Mouse (Mus musculus): ENCODE results near the gene Jag2. TPM values are rescaled to one million over a fixed set of nuclear protein-coding genes. Genes with fewer than 3 reads are reported as not detected.
A peak's percentile ranks its signal among the peaks of the same experiment; 100 is the strongest.

The Jag2 gene
- 54.1 and 129 TPM in 2 replicates for total RNA-seq (2012; rRNA removed)

DNA sequence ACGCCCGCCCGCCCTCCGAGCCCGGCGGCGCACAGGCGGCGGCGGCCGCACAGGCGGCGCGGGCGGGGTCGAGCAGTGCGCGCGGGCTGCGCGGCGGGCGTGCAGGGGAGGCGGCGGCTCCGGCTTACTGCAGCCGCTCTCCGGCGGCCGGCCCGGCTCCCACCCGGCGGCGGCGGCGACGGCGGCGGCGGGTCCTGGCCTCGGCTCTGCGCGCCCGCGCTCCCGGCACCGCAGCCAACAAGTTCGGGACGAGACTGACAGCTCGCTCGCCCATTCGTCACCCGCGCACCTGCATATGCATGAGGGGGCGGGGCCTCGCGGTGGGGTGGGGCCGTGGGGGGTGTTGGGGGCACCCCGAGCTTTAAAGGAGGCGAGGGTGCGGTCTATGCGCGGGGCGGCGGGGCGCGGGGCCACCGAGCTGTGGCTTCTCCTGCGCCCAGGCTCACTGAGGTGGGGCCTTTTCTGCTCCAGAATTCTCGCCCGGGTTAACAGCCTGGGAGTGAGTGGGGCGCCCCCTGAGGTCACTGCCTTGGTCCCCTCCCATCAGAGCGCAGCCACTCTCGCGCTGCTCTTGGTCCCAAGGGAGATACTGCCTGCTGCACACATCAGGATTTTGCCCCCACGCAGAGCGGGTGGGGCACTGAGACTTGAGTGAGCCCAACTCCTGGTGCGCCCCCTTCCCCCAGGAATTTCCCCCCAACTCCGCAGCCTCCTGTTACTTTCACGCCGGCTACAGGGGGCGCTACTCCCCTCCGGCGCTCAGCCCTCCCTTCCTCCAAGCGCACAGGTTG lies at the start of gene Jag2:
Gene Jag2 (minus strand): TSS at position 215 of the 791 bp plus-strand sequence.
- DNase-seq (ENCODE audit: low read depth, low spot score): no peak
- no peaks in the 10 kb centered on the region for H3K9me3 ChIP-seq (ENCODE audit: control insufficient read depth, insufficient read depth, low read depth, low read length)
- H3K36me3 ChIP-seq (ENCODE audit: control insufficient read depth, insufficient read depth, low read length, poor library complexity, severe bottlenecking): no peaks in the 10 kb centered on the region
- in situ Hi-C loops (cut with MboI; ENCODE audit: low sequenced_read_pairs in 2 of 2, unreplicated experiment in 2 of 2): no loop called here
- TF ChIP-seq ZNF384 (IDR thresholded peaks at IDR 0.05; ENCODE audit: low read depth, low read length) (no peak), MAFK (IDR thresholded peaks at IDR 0.05; ENCODE audit: insufficient read depth, low read depth, low read length) (no peak), ZC3H11A (IDR thresholded peaks at IDR 0.05; ENCODE audit: borderline replicate concordance, low read depth, low read length) (no peak), CHD2 (IDR thresholded peaks at IDR 0.05; ENCODE audit: low read depth, low read length) (no peak), HCFC1 (IDR thresholded peaks at IDR 0.05; ENCODE audit: borderline replicate concordance, insufficient read depth, low read length) (no peak)
- no peak within 1 kb of the TSS for H3K27ac ChIP-seq (ENCODE audit: insufficient read depth, low read depth, low read length, poor library complexity, severe bottlenecking)
- peaks cover 2 to 9% of the 10 kb centered on the region in 2 experiments; a peak in 2 of 4 replicates for H3K4me1 ChIP-seq (ENCODE audit: control insufficient read depth in 2 of 2, insufficient read depth in 2 of 2, low read length in 2 of 2, poor library complexity in 1 of 2)
- peak within 1 kb of the TSS; percentile 73 for H3K9ac ChIP-seq (ENCODE audit: insufficient read depth, low read depth, low read length, poor library complexity, severe bottlenecking)
- peak within 1 kb of the TSS; percentile 72 to 82 for H3K4me3 ChIP-seq (ENCODE audit: insufficient read depth in 1 of 2, low read depth in 1 of 2, low read length in 2 of 2, poor library complexity in 1 of 2, severe bottlenecking in 1 of 2)

DNA sequence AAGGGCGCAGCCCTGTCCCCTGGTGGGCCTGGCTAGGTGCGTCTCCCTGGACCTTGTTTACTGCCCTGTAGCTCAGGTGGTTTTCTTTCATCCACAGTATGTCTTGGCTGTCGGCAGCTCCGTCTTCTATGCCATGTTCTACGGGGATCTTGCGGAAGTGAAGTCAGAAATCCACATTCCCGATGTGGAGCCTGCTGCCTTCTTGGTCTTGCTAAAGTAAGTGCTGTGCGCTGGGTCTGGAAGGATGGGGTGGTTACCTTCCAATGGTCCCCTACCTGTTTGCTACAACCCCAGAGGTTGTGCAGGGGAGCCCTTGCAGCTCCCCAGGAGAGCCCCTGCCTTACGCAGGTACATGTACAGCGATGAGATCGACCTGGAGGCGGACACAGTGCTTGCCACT lies 47.6 kb upstream of the Jag2 start:
- Histone ChIP-seq H3K4me1 (ENCODE audit: control insufficient read depth in 2 of 2, insufficient read depth in 2 of 2, low read length in 2 of 2, poor library complexity in 1 of 2) (peaks cover 2 to 5% of the 10 kb centered on the region in 2 experiments; a peak in 1 of 4 replicates), H3K9ac (ENCODE audit: insufficient read depth, low read depth, low read length, poor library complexity, severe bottlenecking) (peak overlapping the region; percentile 91), H3K9me3 (ENCODE audit: control insufficient read depth, insufficient read depth, low read depth, low read length) (no peaks in the 10 kb centered on the region), H3K27ac (ENCODE audit: insufficient read depth, low read depth, low read length, poor library complexity, severe bottlenecking) (peak overlapping the region; percentile 8; the same call in 1 of the 2 replicates), H3K36me3 (ENCODE audit: control insufficient read depth, insufficient read depth, low read length, poor library complexity, severe bottlenecking) (peaks cover 34% of the 10 kb centered on the region), H3K4me3 (ENCODE audit: insufficient read depth in 1 of 2, low read depth in 1 of 2, low read length in 2 of 2, poor library complexity in 1 of 2, severe bottlenecking in 1 of 2) (peak overlapping the region; percentile 91 to 94)
- no peak for DNase-seq (ENCODE audit: low read depth, low spot score)
- no peak for TF ChIP-seq HCFC1 (IDR thresholded peaks at IDR 0.05; ENCODE audit: borderline replicate concordance, insufficient read depth, low read length)
- no peak for TF ChIP-seq MAFK (IDR thresholded peaks at IDR 0.05; ENCODE audit: insufficient read depth, low read depth, low read length)
- no peak for TF ChIP-seq ZC3H11A (IDR thresholded peaks at IDR 0.05; ENCODE audit: borderline replicate concordance, low read depth, low read length)
- TF ChIP-seq ZNF384 (IDR thresholded peaks at IDR 0.05; ENCODE audit: low read depth, low read length): no peak
- no peak for TF ChIP-seq CHD2 (IDR thresholded peaks at IDR 0.05; ENCODE audit: low read depth, low read length)
- in situ Hi-C loops (cut with MboI; ENCODE audit: low sequenced_read_pairs in 2 of 2, unreplicated experiment in 2 of 2): no loop called here

DNA sequence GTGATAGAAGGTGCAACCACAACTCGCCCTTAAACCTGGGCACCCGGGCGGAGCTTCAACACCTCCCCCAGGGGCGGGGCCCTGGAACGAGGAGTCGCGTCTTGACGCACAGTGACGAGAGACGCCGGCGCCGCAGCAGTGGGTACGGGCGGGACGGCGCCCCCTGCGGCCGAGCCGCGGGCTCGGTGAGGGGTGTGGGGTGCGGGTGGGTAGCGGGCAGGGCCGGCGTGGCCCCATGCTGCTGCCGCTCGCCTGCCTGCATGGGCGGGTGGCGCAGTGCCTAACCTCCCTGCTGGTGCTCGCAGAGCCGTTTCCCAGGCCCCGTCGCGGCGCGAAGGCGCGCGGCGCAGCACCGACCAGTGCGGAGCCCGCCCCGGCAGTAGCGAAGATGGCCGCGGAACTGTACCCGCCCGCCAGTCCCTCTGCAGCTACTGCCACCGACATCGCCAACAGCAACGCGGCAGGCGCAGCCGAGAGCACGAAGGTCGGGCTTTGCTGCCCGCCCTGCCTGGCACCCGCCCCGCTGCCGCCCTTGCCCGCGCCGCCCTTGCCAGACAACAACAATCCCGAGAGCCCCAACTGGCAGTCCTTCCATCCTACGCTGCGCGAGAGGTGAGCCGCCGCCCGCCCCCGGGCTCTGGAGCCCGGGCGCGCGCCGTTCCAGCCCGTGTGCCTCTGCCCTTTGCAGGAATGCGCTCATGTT lies 46.9 kb upstream of the Jag2 start, which contains the start of gene Btbd6:
Gene Btbd6 (plus strand): TSS at position 112 of the 703 bp plus-strand sequence.
- in situ Hi-C loops (cut with MboI; ENCODE audit: low sequenced_read_pairs in 2 of 2, unreplicated experiment in 2 of 2): no loop called here
- peak within 1 kb of the TSS; percentile 15; the same call in 1 of the 2 replicates for H3K27ac ChIP-seq (ENCODE audit: insufficient read depth, low read depth, low read length, poor library complexity, severe bottlenecking)
- no peaks in the 10 kb centered on the region for H3K9me3 ChIP-seq (ENCODE audit: control insufficient read depth, insufficient read depth, low read depth, low read length)
- H3K4me1 ChIP-seq (ENCODE audit: control insufficient read depth in 2 of 2, insufficient read depth in 2 of 2, low read length in 2 of 2, poor library complexity in 1 of 2): peaks cover 2 to 5% of the 10 kb centered on the region in 2 experiments; a peak in 1 of 4 replicates
- peaks cover 35% of the 10 kb centered on the region for H3K36me3 ChIP-seq (ENCODE audit: control insufficient read depth, insufficient read depth, low read length, poor library complexity, severe bottlenecking)
- no peak for TF ChIP-seq ZC3H11A (IDR thresholded peaks at IDR 0.05; ENCODE audit: borderline replicate concordance, low read depth, low read length)
- peak; percentile 52; the same call in 1 of the 2 replicates for TF ChIP-seq HCFC1 (IDR thresholded peaks at IDR 0.05; ENCODE audit: borderline replicate concordance, insufficient read depth, low read length)
- H3K4me3 ChIP-seq (ENCODE audit: insufficient read depth in 1 of 2, low read depth in 1 of 2, low read length in 2 of 2, poor library complexity in 1 of 2, severe bottlenecking in 1 of 2): peak within 1 kb of the TSS; percentile 91 to 94
- H3K9ac ChIP-seq (ENCODE audit: insufficient read depth, low read depth, low read length, poor library complexity, severe bottlenecking): peak within 1 kb of the TSS; percentile 91
- DNase-seq (ENCODE audit: low read depth, low spot score): peak; percentile 71

DNA sequence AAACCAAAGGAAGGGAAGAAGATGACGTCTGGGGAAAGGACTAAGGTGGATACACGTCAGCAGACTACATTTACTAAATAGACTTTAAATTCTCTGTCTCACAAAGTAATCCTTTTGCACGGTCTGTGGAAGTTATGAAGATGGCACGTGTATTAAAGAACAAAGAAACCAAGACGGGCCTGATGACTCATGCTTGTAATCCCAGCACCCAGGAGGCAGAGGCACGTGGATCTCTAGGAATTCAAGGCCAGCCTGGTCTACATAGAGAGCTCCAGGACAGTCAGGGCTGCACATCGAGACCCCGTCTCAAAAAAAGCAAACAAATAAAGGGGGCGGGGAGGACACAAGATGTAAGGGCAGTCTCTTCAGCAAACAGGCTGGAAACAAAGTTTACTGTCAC lies 45.2 kb upstream of the Jag2 start:
- H3K36me3 ChIP-seq (ENCODE audit: control insufficient read depth, insufficient read depth, low read length, poor library complexity, severe bottlenecking): peaks cover 35% of the 10 kb centered on the region
- in situ Hi-C loops (cut with MboI; ENCODE audit: low sequenced_read_pairs in 2 of 2, unreplicated experiment in 2 of 2): no loop called here
- DNase-seq (ENCODE audit: low read depth, low spot score): no peak
- no peak overlapping the region for H3K27ac ChIP-seq (ENCODE audit: insufficient read depth, low read depth, low read length, poor library complexity, severe bottlenecking)
- no peak overlapping the region for H3K9ac ChIP-seq (ENCODE audit: insufficient read depth, low read depth, low read length, poor library complexity, severe bottlenecking)
- TF ChIP-seq ZNF384 (IDR thresholded peaks at IDR 0.05; ENCODE audit: low read depth, low read length) (no peak), HCFC1 (IDR thresholded peaks at IDR 0.05; ENCODE audit: borderline replicate concordance, insufficient read depth, low read length) (no peak), CHD2 (IDR thresholded peaks at IDR 0.05; ENCODE audit: low read depth, low read length) (no peak), ZC3H11A (IDR thresholded peaks at IDR 0.05; ENCODE audit: borderline replicate concordance, low read depth, low read length) (no peak), MAFK (IDR thresholded peaks at IDR 0.05; ENCODE audit: insufficient read depth, low read depth, low read length) (no peak)
- H3K4me3 ChIP-seq (ENCODE audit: insufficient read depth in 1 of 2, low read depth in 1 of 2, low read length in 2 of 2, poor library complexity in 1 of 2, severe bottlenecking in 1 of 2): no peak overlapping the region
- H3K4me1 ChIP-seq (ENCODE audit: control insufficient read depth in 2 of 2, insufficient read depth in 2 of 2, low read length in 2 of 2, poor library complexity in 1 of 2): peaks cover 2 to 5% of the 10 kb centered on the region in 2 experiments; a peak in 1 of 4 replicates
- no peaks in the 10 kb centered on the region for H3K9me3 ChIP-seq (ENCODE audit: control insufficient read depth, insufficient read depth, low read depth, low read length)

Measured in ES-E14 (cell line).